In genomic region chr11:93640954-93641353, GRCm38 (mm10) we compare ENCODE assay signal across 19 mouse cellular contexts.
DNase-seq lines count a peak whose midpoint lies in the region; TF ChIP-seq lines count a peak whose summit lies in the region.
"Had no signal": no experiment of that assay in that cellular context is flagged by ENCODE, and none has a peak within 500 bp of the region (broad histone marks: within the 10 kb centered on the region; RNA-seq: fewer than 3 reads in every experiment).

No protein-coding gene starts in this region.

- H3K4me1 ChIP-seq in cerebellum, adult 2 months (ENCODE audit: control insufficient read depth, insufficient read depth, low read length), result peaks cover 22% of the 10 kb centered on the region; the same call in 1 of the 2 replicates
- H3K4me1 ChIP-seq: embryonic facial prominence, embryonic 15.5 days; neural tube, embryonic 15.5 days had no signal

- no peak for TF ChIP-seq POLR2A in cerebellum, adult 2 months (IDR thresholded peaks at IDR 0.05; ENCODE audit: borderline replicate concordance, insufficient read depth, low read length)

- 26% methylated on average over 5 of the region's 5 CpGs for WGBS in cerebellum, adult 2 months

- no peak overlapping the region for H3K4me3 ChIP-seq in cerebellum, adult 2 months (replicated peaks; ENCODE audit: insufficient read depth, low read depth, low read length)
- H3K4me3 ChIP-seq: embryonic facial prominence, embryonic 15.5 days; heart, embryonic 10.5 days; midbrain, embryonic 10.5 days; neural tube, embryonic 15.5 days had no signal

- DNase-seq in cerebellum, adult 11-12 months, result peak; percentile 39
- no peak for DNase-seq in cerebellum, postnatal 4 days (ENCODE audit: low spot score in 2 of 2)
- peak; percentile 20 for DNase-seq in layer of hippocampus, adult 9-11 months
- DNase-seq in layer of hippocampus, postnatal 14 days (ENCODE audit: low spot score in 2 of 2), result no peak
- peak; percentile 45 to 62 for DNase-seq in cerebellum, adult 2 months
- peak; percentile 42 to 46 for DNase-seq in cerebellum, postnatal 25 days
- no peak for DNase-seq in left cerebral cortex, adult 18-20 months (ENCODE audit: low spot score in 2 of 2)
- no peak for DNase-seq in retina, embryonic 14.5 days (ENCODE audit: low spot score)
- DNase-seq: adrenal gland, postnatal 10 days; kidney, postnatal 36 days; lung, postnatal 10 days; thymus, adult 18-20 months; thymus, postnatal 36 days had no signal

- 0 out of 2 replicates have a peak overlapping the region, but pooled peaks have one; percentile 1 for H3K27ac ChIP-seq in cerebellum, adult 2 months (ENCODE audit: insufficient read depth, low read length)
- H3K27ac ChIP-seq: embryonic facial prominence, embryonic 15.5 days; heart, embryonic 10.5 days; hindbrain, postnatal 0 days; midbrain, embryonic 10.5 days; neural tube, embryonic 15.5 days had no signal

- no peaks in the 10 kb centered on the region for H3K27me3 ChIP-seq in cerebellum, adult 2 months (ENCODE audit: control insufficient read depth, insufficient read depth, low read length)
- H3K27me3 ChIP-seq: embryonic facial prominence, embryonic 15.5 days; neural tube, embryonic 15.5 days; Patski had no signal

- no peak for TF ChIP-seq CTCF in cerebellum, adult 2 months (IDR thresholded peaks at IDR 0.05; ENCODE audit: borderline replicate concordance, insufficient read depth, low read depth, low read length)

Comparison
In these comparisons a context has a peak if more than half of its experiments do, and no peak if none do; other contexts are left out.
1. DNase-seq: peak in cerebellum, adult 11-12 months (single experiment), layer of hippocampus, adult 9-11 months (single experiment), cerebellum, adult 2 months (2 of 2) and cerebellum, postnatal 25 days (2 of 2); none in cerebellum, postnatal 4 days (0 of 2), layer of hippocampus, postnatal 14 days (0 of 2), left cerebral cortex, adult 18-20 months (0 of 2) and retina, embryonic 14.5 days (single experiment).